14 mouse cellular contexts compared by ENCODE assay signal in genomic region chr12:91696231-91696630, GRCm38 (mm10).
A peak's percentile ranks its signal among the peaks of the same experiment; 100 is the strongest.
DNase-seq lines count a peak whose midpoint lies in the region; ATAC-seq and TF ChIP-seq lines count a peak whose summit lies in the region.
"Had no signal": no experiment of that assay in that cellular context is flagged by ENCODE, and none has a peak within 500 bp of the region (broad histone marks: within the 10 kb centered on the region; RNA-seq: fewer than 3 reads in every experiment).

No protein-coding gene starts in this region.

- DNase-seq in adrenal gland, adult 2 months, result peak; percentile 19
- DNase-seq in adrenal gland, postnatal 4 days (ENCODE audit: low spot score in 2 of 2), result no peak
- DNase-seq in stomach, postnatal 0 days (ENCODE audit: low spot score), result peak; percentile 64
- DNase-seq in gastrocnemius, postnatal 36 days, result no peak
- DNase-seq in thymus, postnatal 14 days, result no peak
- DNase-seq: cerebellum, adult 9-11 months; heart, adult 11 months; layer of hippocampus, adult 9-11 months; lung, adult 2 months; thymus, postnatal 36 days had no signal

- no peak overlapping the region for H3K4me2 ChIP-seq in midbrain, embryonic 12.5 days (replicated peaks)
- H3K4me2 ChIP-seq in midbrain, embryonic 16.5 days (ENCODE audit: low read length), result no peak overlapping the region
- no peak overlapping the region for H3K4me2 ChIP-seq in liver, embryonic 12.5 days
- H3K4me2 ChIP-seq in stomach, postnatal 0 days (replicated peaks; ENCODE audit: low read depth), result no peak overlapping the region

- WGBS in midbrain, embryonic 12.5 days, result 91% methylated on average over 4 of the region's 4 CpGs
- 87% methylated on average over 4 of the region's 4 CpGs for WGBS in midbrain, embryonic 16.5 days
- WGBS in liver, embryonic 12.5 days (ENCODE audit: insufficient replicate concordance), result 79% methylated on average over 4 of the region's 4 CpGs
- 61% methylated on average over 4 of the region's 4 CpGs for WGBS in stomach, postnatal 0 days

- 0 out of 2 replicates have a peak, but pooled peaks cover 6% of the 10 kb centered on the region for H3K27me3 ChIP-seq in midbrain, embryonic 12.5 days
- H3K27me3 ChIP-seq in midbrain, embryonic 16.5 days (ENCODE audit: control insufficient read depth, insufficient read depth, low read depth, low read length), result no peaks in the 10 kb centered on the region
- H3K27me3 ChIP-seq in liver, embryonic 12.5 days (replicated peaks), result no peaks in the 10 kb centered on the region
- H3K27me3 ChIP-seq in stomach, postnatal 0 days (ENCODE audit: control insufficient read depth, insufficient read depth, low read length), result no peaks in the 10 kb centered on the region

- H3K9me3 ChIP-seq in midbrain, embryonic 12.5 days, result no peaks in the 10 kb centered on the region
- H3K9me3 ChIP-seq in midbrain, embryonic 16.5 days (replicated peaks; ENCODE audit: control insufficient read depth, low read length, poor library complexity, severe bottlenecking), result no peaks in the 10 kb centered on the region
- no peaks in the 10 kb centered on the region for H3K9me3 ChIP-seq in liver, embryonic 12.5 days (replicated peaks)
- H3K9me3 ChIP-seq in stomach, postnatal 0 days (ENCODE audit: control insufficient read depth, low read length), result no peaks in the 10 kb centered on the region

- intact Hi-C loops in gastrocnemius, postnatal 36 days (cut with DNase I), result no loop called here

- H3K36me3 ChIP-seq in midbrain, embryonic 12.5 days, result no peaks in the 10 kb centered on the region
- H3K36me3 ChIP-seq in midbrain, embryonic 16.5 days (ENCODE audit: control insufficient read depth, insufficient read depth, low read length), result no peaks in the 10 kb centered on the region
- H3K36me3 ChIP-seq in liver, embryonic 12.5 days, result peaks cover 24% of the 10 kb centered on the region
- no peaks in the 10 kb centered on the region for H3K36me3 ChIP-seq in stomach, postnatal 0 days (ENCODE audit: control insufficient read depth, insufficient read depth, low read length)

- peaks cover 3% of the 10 kb centered on the region; the same call in 1 of the 2 replicates for H3K4me1 ChIP-seq in midbrain, embryonic 12.5 days
- H3K4me1 ChIP-seq in midbrain, embryonic 16.5 days (ENCODE audit: control insufficient read depth, insufficient read depth, low read length), result no peaks in the 10 kb centered on the region
- peaks cover 28% of the 10 kb centered on the region for H3K4me1 ChIP-seq in liver, embryonic 12.5 days
- H3K4me1 ChIP-seq in stomach, postnatal 0 days (replicated peaks; ENCODE audit: control insufficient read depth, insufficient read depth), result no peaks in the 10 kb centered on the region

- no peak for TF ChIP-seq CTCF in stomach, postnatal 0 days (IDR thresholded peaks at IDR 0.05; ENCODE audit: low read depth)

- no peak overlapping the region for H3K4me3 ChIP-seq in midbrain, embryonic 12.5 days
- H3K4me3 ChIP-seq in midbrain, embryonic 16.5 days (ENCODE audit: low read depth, low read length), result no peak overlapping the region
- H3K4me3 ChIP-seq in liver, embryonic 12.5 days, result no peak overlapping the region
- no peak overlapping the region for H3K4me3 ChIP-seq in stomach, postnatal 0 days (ENCODE audit: low read depth, low read length)
- H3K4me3 ChIP-seq: myocyte had no signal

- no peak overlapping the region for H3K9ac ChIP-seq in midbrain, embryonic 12.5 days (replicated peaks)
- no peak overlapping the region for H3K9ac ChIP-seq in midbrain, embryonic 16.5 days (ENCODE audit: low read depth, low read length)
- H3K9ac ChIP-seq in liver, embryonic 12.5 days, result no peak overlapping the region
- no peak overlapping the region for H3K9ac ChIP-seq in stomach, postnatal 0 days (ENCODE audit: low read length)

- no peak for TF ChIP-seq EP300 in stomach, postnatal 0 days (optimal IDR thresholded peaks at IDR 0.05)

- H3K27ac ChIP-seq in midbrain, embryonic 12.5 days (replicated peaks), result peak overlapping the region; percentile 52; the same call in 1 of the 2 replicates
- H3K27ac ChIP-seq in midbrain, embryonic 16.5 days (ENCODE audit: low read length), result no peak overlapping the region
- no peak overlapping the region for H3K27ac ChIP-seq in liver, embryonic 12.5 days
- H3K27ac ChIP-seq in stomach, postnatal 0 days (replicated peaks), result no peak overlapping the region; the same call in 1 of the 2 replicates

- peak; percentile 60 for ATAC-seq in midbrain, embryonic 12.5 days (ENCODE audit: low FRiP score, low read depth)
- ATAC-seq in midbrain, embryonic 16.5 days, result no peak
- ATAC-seq in liver, embryonic 12.5 days, result peak; percentile 77
- ATAC-seq in stomach, postnatal 0 days (ENCODE audit: low FRiP score, low TSS enrichment), result peak; percentile 94

Comparison
In these comparisons a context has a peak if more than half of its experiments do, and no peak if none do; other contexts are left out.
1. DNase-seq: peak in adrenal gland, adult 2 months (single experiment) and stomach, postnatal 0 days (single experiment); none in adrenal gland, postnatal 4 days (0 of 2), gastrocnemius, postnatal 36 days (0 of 2) and thymus, postnatal 14 days (single experiment).